Mouse (Mus musculus) kidney, postnatal 14 days (tissue): ENCODE results near the gene Psmc1.

Experiments used
- DNase-seq: peaks from one replicate; pipeline ENCODE4 v3.0.0; 2022; ENCODE audit warnings: mixed read lengths

Psmc1 gene

GRCm38 (mm10) chr12:100124913-100125798 lies 15.2 kb downstream of the Psmc1 start:
- DNase-seq = no peak

- DNase-seq = no peak
Measured at GRCm38 (mm10) chr12:100126968-100127865, 17.3 kb downstream of the Psmc1 start.

DNA sequence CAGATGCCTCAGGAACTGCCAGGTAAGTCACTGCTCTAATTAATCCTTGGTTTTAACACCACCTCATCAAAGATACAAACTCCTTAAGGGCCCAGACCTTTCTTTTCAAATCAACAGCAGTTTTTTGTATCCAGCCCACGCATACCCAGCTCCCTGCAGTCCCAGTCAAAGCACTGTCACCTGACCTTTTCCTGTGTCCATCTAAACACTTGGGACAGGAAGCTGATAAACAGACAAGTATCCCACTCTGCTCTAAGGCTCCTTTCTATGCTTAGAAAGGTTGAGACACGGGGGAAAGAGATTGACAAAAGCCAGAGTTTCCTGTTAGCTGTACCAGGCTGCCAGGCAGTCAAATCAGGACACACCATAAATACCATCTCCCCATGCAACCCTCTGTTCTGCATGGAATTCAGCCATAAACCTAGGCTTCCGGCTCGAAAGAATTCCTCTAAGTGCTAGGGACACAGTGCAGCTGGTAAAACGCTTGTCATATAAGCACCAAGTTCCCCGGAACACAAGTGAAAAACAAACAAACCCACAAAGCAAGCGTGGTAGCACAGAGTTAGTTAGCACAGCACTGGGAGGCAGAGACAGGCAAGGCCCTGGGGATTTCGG lies 18.0 kb downstream of the Psmc1 start:
- DNase-seq = peak; percentile 53

- DNase-seq = no peak
Measured at GRCm38 (mm10) chr12:100128522-100128921, 18.6 kb downstream of the Psmc1 start.

GRCm38 (mm10) chr12:100128961-100129360 lies 19.0 kb downstream of the Psmc1 start:
- peak; percentile 37 for DNase-seq

GRCm38 (mm10) chr12:100131167-100131566 lies 21.2 kb downstream of the Psmc1 start:
- DNase-seq = no peak

DNA sequence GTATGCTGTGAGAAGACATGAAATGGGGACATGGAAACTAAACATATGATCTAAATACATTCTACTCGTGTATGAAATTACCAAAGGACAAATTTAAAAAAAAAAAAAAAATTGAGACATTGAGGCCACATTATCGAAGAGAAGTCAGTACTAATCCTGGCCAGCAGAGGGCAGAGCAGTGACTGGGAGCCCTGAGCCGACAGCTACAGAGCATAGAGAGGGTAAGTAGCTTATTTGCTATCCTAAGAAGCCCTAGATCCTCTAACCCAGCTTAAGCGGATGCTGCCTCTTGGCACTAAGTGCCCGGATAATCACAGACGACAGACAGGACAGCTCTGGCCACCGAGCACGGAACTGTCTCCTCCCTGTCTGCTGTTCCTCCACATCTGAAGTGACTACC lies 21.7 kb downstream of the Psmc1 start:
- DNase-seq = peak; percentile 75

DNA sequence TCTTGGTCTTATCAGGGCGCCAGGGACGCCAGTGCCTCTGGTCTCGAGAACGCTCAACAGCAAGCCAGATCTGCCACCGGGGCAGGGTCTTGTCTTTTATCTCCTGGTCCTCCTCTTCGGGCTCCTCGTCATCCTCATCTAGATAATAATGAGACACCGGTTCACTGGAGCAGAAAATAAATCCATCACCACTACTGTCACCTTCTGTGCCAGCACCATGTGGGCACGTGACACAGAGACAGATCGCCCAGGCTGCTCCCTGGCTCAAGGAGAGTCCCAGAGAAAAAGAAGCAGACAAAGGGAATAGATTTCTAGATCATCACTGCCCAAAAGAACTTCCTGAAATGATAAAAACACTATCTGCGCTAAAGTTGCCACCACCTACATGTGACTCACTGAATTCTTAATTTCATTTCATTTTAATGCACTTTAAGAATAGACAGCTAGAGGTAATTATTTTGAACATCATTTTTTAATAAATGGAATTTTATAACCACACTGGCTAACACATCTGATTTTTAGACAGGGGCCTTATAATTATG lies 24.5 kb downstream of the Psmc1 start:
- DNase-seq = no peak

- DNase-seq = no peak
Measured at GRCm38 (mm10) chr12:100135117-100135516, 25.2 kb downstream of the Psmc1 start.

- DNase-seq = peak; percentile 50
Measured at GRCm38 (mm10) chr12:100142848-100143523, 33.0 kb downstream of the Psmc1 start.

DNA sequence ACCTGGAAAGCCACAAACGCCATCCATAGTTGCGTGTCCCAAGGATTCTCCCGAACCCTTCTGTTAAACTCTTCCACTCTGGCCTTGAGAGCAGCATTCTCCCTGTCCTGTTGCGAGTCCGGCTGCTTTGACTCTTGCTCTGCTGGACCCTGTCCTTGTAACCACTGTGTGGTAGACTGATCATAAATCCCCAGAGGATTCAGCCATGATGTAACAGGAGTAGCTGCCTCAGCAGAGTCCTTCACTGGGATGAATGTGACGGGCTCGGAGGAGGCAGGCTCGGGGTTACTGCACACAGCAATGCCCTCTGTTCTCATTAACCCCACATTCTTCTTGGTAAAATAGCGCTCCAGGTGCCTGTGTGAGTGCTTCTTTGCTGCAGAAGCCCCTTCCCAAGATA lies 33.8 kb downstream of the Psmc1 start:
- DNase-seq = no peak

DNA sequence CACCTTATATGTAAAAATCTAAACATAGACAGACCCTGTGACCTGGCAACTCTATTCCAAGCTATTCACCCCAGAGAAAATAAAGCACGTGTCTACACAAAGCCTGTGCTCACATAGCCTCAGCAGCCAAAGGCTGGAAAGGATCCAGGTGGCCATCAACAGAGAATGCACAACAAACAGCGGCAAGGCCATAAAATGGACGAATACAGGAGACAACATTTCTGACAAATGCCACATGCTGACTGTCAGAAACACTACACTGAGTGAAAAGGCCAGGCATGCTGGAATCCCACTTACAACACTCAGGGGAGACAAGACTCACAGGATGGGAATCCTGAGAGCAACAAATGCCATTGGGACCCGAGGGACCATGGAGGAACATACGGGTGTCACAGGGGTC lies 34.3 kb downstream of the Psmc1 start:
- peak; percentile 69 for DNase-seq

DNA sequence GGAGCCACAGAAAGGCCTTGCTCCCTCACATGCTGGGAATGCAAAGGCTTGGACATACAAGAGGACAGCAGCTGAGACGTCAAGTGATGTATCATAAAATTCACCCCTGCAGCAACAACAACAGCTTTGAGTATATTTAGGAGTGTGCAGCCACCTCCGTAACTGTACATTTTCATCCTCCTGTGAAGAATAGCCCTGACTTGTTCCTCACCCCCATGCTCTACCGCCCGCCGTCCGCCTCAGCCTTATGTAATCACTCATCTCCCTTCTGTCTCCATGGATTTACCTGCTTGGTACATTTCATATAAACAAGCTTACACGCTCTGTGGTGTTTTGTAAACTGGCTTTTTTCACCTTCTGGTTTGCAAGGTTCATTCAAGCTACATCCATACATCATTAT lies 42.5 kb downstream of the Psmc1 start:
- no peak for DNase-seq

GRCm38 (mm10) chr12:100159261-100159975 lies 49.5 kb downstream of the Psmc1 start, which contains the start of gene Nrde2:
Nrde2 (minus strand) TSS chr12:100159653.
- peak; percentile 94 for DNase-seq

DNA sequence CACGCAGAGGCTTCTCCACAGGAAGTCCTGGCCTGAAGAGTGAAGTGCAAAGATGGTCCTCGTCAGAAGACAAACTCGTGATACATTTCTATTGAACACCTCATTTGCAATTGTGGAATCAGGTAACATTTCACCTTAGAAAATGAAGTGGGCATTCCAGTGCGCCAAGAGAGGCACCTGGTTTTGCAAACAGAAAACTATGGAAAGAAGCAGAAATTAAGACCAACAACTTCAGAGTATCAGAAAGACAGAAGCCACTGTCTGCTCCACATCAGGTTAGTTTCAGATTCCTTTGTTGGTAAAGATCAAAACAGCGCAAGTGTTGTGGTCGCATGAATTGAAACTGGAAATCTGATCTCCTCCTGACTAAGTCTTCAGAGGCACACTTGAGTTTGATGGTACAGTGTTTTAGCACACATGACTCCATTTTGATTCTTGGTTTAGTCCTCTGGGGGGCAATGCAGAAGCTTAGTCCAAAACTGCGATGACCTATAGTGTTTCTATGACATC lies 55.1 kb downstream of the Psmc1 start:
- no peak for DNase-seq

DNA sequence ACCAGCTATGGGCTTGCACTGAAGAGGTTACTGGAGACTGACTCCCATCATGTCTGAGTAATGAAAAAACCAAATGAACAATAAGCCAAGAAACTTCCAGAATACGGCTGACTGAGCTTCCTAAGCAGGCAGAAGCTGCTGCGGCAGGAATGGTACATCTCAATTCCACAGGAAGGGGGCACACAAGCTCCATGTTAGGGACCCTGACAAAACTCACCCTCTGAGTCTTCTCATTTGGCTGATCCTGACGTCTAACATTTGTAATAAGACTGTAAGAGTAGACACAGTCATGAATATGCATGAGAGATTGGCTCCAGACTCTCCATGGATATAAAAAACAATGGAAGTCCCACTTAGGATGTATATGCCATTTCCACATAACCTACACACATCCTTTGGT lies 56.2 kb downstream of the Psmc1 start:
- peak; percentile 69 for DNase-seq

- no peak for DNase-seq
Measured at GRCm38 (mm10) chr12:100166939-100167338, 57.0 kb downstream of the Psmc1 start.

DNA sequence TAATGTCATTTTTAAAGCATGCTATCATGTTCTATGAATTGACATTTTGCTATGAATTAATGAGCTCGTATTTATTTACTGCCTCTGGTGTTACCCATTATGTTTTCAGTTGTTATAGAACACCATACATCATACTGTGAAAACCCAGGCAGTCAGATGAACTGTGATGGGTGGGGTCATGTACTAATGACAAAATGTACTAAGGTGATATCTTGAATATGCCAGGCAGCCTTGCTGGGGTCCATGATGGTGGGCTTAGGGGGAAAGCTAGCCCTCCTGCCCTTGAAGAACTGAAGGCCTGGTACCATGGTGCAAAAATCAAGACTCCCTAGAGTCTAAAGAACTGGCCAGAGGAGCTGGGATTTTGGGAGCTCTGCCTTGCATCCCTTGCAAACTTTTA lies 57.5 kb downstream of the Psmc1 start:
- DNase-seq = no peak

- peak; percentile 50 for DNase-seq
Measured at GRCm38 (mm10) chr12:100167931-100168871, 58.2 kb downstream of the Psmc1 start.

DNA sequence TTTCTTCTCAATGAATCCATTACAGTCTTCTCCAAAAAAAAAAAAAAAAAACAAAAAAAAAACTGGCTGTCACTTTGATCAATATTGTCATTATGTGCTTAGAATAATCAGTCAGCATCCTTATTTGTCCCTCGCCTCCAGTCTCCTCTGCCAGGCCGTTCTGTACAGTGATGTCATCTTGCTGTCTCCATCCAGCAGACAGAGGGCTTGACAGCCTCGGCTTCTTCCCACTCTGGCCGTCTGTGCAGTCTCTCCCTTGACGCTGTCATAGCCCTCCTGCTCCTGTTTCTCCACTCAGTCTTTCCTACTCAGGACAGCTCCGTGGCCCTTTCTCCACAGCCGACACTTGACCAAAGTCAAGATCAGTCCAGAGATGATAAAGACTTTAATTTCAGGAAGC lies 62.5 kb downstream of the Psmc1 start:
- no peak for DNase-seq
